Mouse (Mus musculus) embryonic fibroblast, embryonic 13.5 days (primary cell): ENCODE measurements around the gene Hist1h2bg. TPM values are rescaled to one million over a fixed set of nuclear protein-coding genes. Genes with fewer than 3 reads are reported as not detected.
"Not testable (repeated sequence)": the region's sequence is repeated elsewhere in the genome, so short reads cannot be mapped to it uniquely, and the experiment has no call there.

ENCODE experiments used
- H3K27ac ChIP-seq: 2 replicates; pipeline ENCODE4 v1.5.1; 2012; ENCODE audit warnings: low read length, control low read depth, inconsistent platforms; ENCODE audit not compliant: insufficient read depth
- H3K4me1 ChIP-seq: 2 replicates; pipeline ENCODE4 v1.6.1; 2011; ENCODE audit warnings: low read length; ENCODE audit not compliant: control insufficient read depth, insufficient read depth
- H3K4me3 ChIP-seq: 2 replicates; pipeline ENCODE4 v1.5.1; 2011; ENCODE audit warnings: mild to moderate bottlenecking, control low read depth, low read length; ENCODE audit not compliant: insufficient read depth
- CTCF ChIP-seq: IDR thresholded peaks from 2 replicates; pipeline ENCODE4 v1.5.1; 2011; ENCODE audit warnings: mild to moderate bottlenecking, control low read depth, low read length, moderate library complexity, borderline replicate concordance; ENCODE audit not compliant: insufficient read depth
- POLR2A ChIP-seq: IDR thresholded peaks from 2 replicates; pipeline ENCODE4 v1.6.1; 2011; ENCODE audit warnings: low read depth, mild to moderate bottlenecking, control low read depth, low read length, moderate library complexity
- polyA plus RNA-seq: library from polyadenylated mRNA; stranded (reverse); fragments of >200 nt; gene quantifications from 2 replicates; pipeline ENCODE4 v1.2.4, GENCODE M21; 2011; ENCODE audit warnings: low read depth; ENCODE audit not compliant: missing spikeins, insufficient read length

Gene Hist1h2bg
- polyA plus RNA-seq, 1 experiment = 22.6 TPM

DNA sequence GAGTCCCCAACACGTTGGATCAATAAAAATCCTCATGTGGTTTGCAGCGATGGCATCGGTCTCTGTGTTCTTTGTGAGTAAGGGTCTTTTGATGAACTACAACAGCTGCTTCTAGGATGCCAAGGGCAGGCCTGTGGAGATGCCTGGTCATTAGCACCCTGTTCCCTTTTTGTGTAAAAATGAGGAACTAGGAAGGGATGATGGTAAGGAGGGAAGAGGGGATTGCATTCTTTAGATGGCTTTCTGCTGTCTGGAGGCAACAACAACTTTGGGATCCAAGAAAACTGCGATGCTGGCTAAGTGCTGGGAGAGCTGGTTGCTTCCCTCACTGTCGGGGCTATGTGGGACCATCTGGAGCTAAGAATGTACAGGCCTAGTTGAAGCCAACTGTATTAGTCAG lies 32.9 kb upstream of the Hist1h2bg start:
- 0 out of 2 replicates have a peak overlapping the region, but pooled peaks have one; percentile 17 for H3K27ac ChIP-seq
- H3K4me3 ChIP-seq = no peak overlapping the region
- TF ChIP-seq POLR2A (no peak), CTCF (no peak)
- H3K4me1 ChIP-seq = peaks cover 3% of the 10 kb centered on the region

- H3K4me1 ChIP-seq, H3K27ac ChIP-seq, H3K4me3 ChIP-seq: not testable (repeated sequence)
Observed at GRCm38 (mm10) chr13:23539821-23540220, 31.4 kb upstream of the Hist1h2bg start.

- H3K27ac ChIP-seq = no peak overlapping the region
- H3K4me1 ChIP-seq = peaks cover 3% of the 10 kb centered on the region
- no peak overlapping the region for H3K4me3 ChIP-seq
- TF ChIP-seq CTCF (no peak), POLR2A (no peak)
Observed at GRCm38 (mm10) chr13:23541497-23541896, 29.7 kb upstream of the Hist1h2bg start.

DNA sequence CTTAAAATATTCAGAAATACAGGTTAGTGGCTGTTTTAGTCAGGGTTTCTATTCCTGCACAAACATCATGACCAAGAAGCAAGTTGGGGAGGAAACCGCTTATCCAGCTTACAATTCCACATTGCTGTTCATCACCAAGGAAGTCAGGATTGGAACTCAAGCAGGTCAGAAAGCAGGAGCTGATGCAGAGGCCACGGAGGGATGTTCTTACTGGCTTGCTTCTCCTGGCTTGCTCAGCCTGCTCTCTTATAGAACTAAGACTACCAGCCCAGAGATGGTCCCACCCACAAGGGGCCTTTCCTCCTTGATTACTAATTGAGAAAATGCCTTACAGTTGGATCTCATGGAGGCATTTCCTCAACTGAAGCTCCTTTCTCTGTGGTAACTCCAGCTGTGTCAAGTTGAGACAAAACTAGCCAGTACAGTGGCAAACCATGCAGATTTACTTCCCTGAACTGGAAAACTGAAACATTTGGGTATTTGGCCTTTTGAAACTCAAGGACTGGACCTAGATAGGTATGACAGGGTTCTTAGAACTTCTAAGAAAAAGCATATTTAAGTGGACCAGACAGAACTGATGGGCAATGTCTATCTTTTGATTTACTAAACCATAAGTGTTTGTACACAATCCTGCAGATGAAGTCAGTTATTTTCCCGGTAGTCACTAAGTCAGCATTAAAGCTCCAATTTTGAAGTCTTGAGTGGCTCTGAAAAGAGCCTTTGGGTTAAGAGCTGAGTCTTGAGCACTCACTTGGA lies 28.8 kb upstream of the Hist1h2bg start:
- Histone ChIP-seq H3K4me3 (peak overlapping the region; percentile 54), H3K27ac (peak overlapping the region; percentile 70)
- H3K4me1 ChIP-seq = not testable (repeated sequence)
- TF ChIP-seq POLR2A = peak; percentile 46; the same call in 1 of the 2 replicates

DNA sequence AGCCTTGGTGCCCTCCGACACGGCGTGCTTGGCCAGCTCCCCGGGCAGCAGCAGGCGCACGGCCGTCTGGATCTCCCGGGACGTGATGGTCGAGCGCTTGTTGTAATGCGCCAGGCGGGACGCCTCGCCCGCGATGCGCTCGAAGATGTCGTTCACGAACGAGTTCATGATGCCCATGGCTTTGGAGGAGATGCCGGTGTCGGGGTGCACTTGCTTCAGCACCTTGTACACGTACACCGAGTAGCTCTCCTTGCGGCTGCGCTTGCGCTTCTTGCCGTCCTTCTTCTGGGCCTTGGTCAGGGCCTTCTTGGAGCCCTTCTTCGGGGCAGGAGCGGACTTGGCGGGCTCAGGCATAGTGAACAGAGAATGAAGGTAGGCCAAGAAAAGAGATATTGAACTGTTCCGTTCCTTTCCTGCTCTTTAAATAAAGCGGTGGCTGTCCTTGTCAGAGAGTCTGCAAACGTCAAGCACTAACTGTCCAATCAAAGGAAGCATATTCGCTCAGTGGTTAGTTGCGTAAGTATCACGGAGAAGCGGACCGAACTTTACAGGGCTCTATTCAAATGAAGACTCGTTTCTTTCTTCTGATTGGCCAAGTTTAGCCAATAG lies 28.1 kb upstream of the Hist1h2bg start, which contains the start of gene Hist1h2bh:
Gene Hist1h2bh, minus strand, starts transcription at position 394 of the 609 bp plus-strand sequence.
- peak; percentile 95 for TF ChIP-seq POLR2A
- H3K4me1 ChIP-seq = not testable (repeated sequence)
- Histone ChIP-seq H3K27ac (peak within 1 kb of the TSS; percentile 79), H3K4me3 (peak within 1 kb of the TSS; percentile 54)

DNA sequence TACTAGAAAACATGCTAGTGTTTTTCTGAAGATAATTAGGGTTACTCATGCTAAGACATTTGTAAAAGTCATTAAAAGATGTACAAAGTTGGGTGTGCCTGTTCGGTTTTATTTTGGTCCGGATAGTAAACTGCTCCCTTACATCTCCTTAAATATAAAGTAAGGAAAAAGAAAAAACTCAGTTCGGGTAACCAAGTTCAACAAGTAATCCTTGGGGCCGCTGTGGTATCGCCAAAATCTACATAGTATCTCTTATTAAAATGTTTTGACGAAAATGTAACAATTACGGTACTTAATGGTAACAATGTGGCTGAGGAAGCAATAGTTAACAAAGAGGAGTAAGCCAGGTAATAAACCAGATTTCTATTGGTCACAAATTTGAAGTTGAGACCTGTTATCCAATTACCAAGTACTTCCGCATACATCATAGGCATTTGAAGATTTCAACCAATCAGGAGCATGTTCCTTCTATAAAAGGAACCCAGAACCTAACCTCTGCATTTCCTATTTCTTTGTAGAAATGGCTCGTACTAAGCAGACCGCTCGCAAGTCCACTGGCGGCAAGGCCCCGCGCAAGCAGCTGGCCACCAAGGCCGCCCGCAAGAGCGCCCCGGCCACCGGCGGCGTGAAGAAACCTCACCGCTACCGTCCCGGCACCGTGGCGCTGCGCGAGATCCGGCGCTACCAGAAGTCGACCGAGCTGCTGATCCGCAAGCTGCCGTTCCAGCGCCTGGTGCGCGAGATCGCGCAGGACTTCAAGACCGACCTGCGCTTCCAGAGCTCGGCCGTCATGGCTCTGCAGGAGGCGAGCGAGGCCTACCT lies 27.0 kb upstream of the Hist1h2bg start, which contains the start of gene Hist1h3f:
Gene Hist1h3f, plus strand, starts transcription at position 88 of the 822 bp plus-strand sequence.
- H3K4me1 ChIP-seq = no peaks in the 10 kb centered on the region
- peak within 1 kb of the TSS; percentile 54 for H3K4me3 ChIP-seq
- TF ChIP-seq POLR2A (peak; percentile 96), CTCF (no peak)
- peak within 1 kb of the TSS; percentile 79 for H3K27ac ChIP-seq

GRCm38 (mm10) chr13:23544787-23545120 lies 26.4 kb upstream of the Hist1h2bg start:
- H3K4me1 ChIP-seq = not testable (repeated sequence)
- Histone ChIP-seq H3K27ac (peak overlapping the region; percentile 73), H3K4me3 (peak overlapping the region; percentile 47)

DNA sequence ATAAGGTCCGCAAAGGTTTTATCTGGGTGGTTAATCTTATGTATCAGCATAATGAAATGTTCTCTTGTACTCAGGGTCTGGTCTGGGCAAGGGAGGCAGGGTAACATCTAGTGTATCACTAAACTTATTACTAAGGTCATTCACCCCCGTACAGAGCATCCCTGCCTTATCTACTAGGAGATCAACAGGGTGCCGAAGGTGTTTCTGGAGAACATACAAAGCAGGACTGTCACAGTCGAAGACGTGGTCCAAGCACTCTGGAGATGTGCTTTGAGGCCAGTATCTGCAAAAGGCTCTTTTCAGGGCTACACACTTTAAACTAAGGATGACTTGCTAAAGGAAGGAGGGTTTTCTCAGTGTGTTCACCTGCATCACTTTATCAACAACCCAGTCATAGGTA lies 24.5 kb upstream of the Hist1h2bg start:
- Histone ChIP-seq H3K27ac (no peak overlapping the region), H3K4me1 (no peaks in the 10 kb centered on the region), H3K4me3 (no peak overlapping the region)
- TF ChIP-seq POLR2A = no peak

DNA sequence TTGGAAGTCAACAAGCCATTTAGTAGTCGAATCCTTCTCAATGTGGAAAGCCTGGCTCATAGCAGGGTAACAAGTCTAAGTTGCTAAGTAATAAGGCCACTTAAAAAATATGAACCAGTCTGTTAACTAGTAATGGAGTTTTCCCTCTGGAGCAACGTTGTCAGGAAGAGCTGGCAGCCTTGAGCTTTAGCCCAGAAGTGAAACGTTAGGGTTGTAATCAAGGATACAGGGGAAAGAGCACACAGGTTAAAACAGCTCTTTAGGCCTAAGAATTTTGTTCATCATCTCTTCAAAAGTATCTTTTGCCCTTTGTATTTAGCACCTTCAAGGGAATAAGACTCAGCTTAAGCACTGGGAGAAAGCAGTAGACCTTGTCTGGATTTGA lies 20.4 kb upstream of the Hist1h2bg start:
- peak overlapping the region; percentile 44 for H3K4me3 ChIP-seq
- peak overlapping the region; percentile 89 for H3K27ac ChIP-seq
- TF ChIP-seq POLR2A = peak; percentile 86
- TF ChIP-seq CTCF = no peak

DNA sequence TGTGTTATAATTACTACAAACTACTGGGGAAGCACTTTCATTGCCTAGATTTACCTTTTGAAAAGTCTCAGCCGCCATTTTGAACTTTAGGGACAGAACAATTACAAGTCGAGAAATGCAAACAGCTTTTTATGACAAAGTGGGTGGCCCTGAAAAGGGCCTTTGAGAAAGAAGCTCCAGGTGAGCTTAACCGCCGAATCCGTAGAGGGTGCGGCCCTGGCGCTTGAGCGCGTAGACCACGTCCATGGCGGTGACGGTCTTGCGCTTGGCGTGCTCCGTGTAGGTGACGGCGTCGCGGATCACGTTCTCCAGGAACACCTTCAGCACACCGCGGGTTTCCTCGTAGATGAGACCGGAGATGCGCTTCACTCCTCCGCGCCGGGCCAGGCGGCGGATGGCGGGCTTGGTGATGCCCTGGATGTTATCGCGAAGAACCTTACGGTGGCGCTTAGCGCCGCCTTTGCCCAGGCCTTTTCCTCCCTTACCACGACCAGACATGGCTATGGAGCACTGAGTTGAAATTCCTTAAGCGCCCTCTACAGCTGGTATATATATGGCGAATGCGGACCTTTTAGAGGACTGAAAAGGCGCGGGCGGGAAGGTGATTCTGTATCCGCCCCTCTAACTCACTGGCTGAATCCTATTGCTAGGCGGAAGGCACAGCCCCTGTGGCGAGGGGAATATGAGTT lies 19.9 kb upstream of the Hist1h2bg start, which contains the start of gene Hist1h4f:
Gene Hist1h4f, minus strand, starts transcription at position 503 of the 689 bp plus-strand sequence.
- not testable (repeated sequence) for H3K4me1 ChIP-seq
- peak within 1 kb of the TSS; percentile 89 for H3K27ac ChIP-seq
- TF ChIP-seq POLR2A = peak; percentile 98
- H3K4me3 ChIP-seq = peak within 1 kb of the TSS; percentile 44

More for the DNA sequence above, 20.4 kb upstream of the Hist1h2bg start:
- H3K4me1 ChIP-seq = no peaks in the 10 kb centered on the region; the same call in 1 of the 2 replicates
